Mouse (Mus musculus): ENCODE measurements around the gene Taf1d.
"Not testable (repeated sequence)": the region's sequence is repeated elsewhere in the genome, so short reads cannot be mapped to it uniquely, and the experiment has no call there.

Gene Taf1d

GRCm38 (mm10) chr9:15308254-15308653 lies 2.2 kb downstream of the Taf1d start:
- no peak for DNase-seq (ENCODE audit: low read depth, low spot score)

GRCm38 (mm10) chr9:15309425-15309824 lies 3.4 kb downstream of the Taf1d start:
- no peak for DNase-seq (ENCODE audit: low read depth, low spot score)

- no peak for DNase-seq (ENCODE audit: low read depth, low spot score)
These were observed 4.2 kb downstream of the Taf1d start for GRCm38 (mm10) chr9:15310179-15310578.

- DNase-seq (ENCODE audit: low read depth, low spot score), result no peak
These were observed 6.2 kb downstream of the Taf1d start for GRCm38 (mm10) chr9:15312054-15312735.

GRCm38 (mm10) chr9:15313633-15314032 lies 7.6 kb downstream of the Taf1d start:
- no peak for DNase-seq (ENCODE audit: low read depth, low spot score)

DNA sequence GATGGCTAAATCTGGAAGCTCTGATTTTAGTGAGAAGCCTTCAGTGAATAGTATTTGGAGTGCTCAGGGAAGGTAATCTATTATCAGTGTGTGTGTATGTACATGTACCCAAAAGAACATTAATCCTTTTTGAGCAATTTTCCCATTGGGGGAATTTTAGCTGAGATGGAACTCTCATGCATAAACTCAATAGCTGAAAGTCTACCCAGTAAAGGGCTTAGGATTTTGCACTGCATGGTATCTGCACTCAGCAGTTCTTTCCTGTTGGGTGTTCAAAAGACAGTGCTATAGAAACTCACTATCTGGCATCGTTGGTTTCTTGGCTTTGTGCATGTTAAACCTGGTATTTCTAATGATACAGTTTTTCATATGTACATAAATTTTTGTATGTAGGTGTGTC lies 8.6 kb downstream of the Taf1d start:
- DNase-seq (ENCODE audit: low read depth, low spot score), result no peak

- DNase-seq (ENCODE audit: low read depth, low spot score), result not testable (repeated sequence)
These were observed 10.3 kb downstream of the Taf1d start for GRCm38 (mm10) chr9:15316296-15316695.

DNA sequence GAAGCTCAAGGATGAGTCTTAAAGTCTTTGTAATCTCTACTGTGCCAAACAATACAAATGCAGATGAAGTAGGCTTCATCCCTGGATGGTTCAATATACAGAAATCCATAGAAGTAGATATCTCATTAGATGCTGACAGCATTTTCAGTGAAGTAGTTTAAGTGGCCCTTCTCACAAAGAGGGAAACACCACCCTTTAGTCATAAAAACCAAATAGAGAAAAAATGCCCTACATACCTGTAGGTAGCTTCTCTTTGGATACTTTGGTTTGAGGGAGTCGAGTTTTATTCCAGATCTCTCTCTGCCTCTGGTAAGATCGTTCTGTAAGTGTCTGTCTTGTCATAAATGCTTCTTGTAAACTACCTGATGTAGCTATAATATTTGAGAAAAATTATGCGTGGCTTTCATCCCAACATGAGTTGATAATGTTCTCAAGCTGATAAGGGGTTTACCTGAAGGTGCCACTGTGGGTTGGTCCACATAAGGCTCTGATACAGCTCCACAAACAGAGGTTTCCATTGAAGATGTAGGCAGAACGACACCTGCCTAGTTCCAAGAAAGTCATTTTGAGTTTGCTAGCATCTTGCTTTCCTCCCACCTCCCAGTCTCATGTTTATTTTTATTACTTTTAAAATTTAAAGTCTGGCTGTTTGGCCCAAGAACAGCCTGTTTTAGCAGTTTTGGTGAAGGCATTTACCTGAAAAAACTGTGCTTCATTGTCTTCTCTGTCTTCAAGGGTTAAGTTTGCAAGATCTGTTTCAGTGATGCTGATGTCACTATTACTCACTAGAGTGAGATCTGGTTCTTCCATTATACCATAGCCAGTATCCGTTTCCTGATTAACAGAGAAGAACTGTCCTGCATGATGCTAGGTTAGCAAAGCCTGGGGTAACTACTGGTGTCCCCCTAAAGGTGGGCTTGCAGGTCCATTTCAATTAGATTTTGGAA lies 11.5 kb downstream of the Taf1d start:
- no peak for DNase-seq (ENCODE audit: low read depth, low spot score)

DNA sequence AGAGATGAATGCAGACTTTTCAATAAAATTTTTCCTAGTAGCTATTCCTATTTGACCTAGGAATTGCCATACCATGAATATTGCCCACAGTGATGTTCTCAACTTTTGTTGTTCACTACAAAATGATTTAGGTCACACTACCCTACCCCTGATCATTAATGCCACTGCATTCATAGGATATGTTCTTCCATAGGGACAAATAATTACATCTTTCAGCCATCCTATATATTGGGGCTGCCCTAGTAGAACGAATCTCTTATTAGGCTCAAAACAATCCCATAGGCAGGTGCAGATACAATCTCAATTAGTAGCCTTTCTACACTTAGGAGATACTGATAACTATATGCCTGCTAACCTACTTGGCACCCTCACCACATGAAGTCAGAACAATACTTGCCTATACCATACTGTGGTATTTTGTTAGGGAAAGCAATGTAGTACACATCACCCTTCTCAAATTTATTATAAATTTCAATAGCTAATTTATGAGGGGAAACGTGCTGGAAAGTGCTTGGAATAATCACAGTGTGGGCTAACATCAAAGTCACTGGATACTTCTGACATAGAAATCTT lies 12.2 kb downstream of the Taf1d start:
- no peak for DNase-seq (ENCODE audit: low read depth, low spot score)

DNA sequence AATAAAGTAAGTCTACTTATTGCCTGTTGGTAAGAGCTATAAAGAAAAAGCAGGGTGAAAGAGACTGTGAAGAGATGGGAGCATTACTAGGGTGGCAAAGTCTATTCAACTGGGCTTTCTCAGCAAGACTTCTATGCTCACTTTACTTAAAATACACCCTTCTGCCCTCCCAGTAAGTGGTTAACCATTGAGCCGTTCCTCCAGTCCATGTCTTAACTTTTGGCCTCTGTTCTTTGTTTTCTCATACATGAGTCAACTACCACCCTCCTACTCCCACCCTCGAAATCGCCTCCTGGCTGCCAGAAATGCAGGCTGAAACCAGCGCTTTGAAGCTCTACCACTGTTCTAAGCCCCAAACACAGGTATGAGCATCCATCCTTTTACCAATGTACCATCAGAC lies 31.8 kb downstream of the Taf1d start:
- no peak for DNase-seq (ENCODE audit: low read depth, low spot score)

DNA sequence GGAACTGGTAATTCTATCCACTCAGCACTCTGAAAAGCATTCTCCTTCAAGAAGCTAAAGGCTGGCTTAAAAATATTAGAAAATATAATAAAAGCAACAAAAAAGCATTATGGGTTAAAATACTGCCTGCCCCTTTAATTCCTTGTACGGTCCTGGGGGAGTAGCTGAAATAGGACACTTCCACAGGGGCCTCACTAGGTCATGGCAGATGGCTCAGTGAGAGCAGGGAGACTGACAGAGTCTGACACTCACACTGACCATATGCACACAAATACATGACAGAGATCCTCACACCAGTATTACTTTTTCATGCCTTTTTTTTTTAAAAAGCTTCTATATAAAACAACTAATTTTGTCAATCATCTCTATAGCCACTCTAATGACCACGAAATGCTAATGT lies 43.9 kb downstream of the Taf1d start:
- no peak for DNase-seq (ENCODE audit: low read depth, low spot score)

GRCm38 (mm10) chr9:15356916-15357483 lies 51.0 kb downstream of the Taf1d start:
- DNase-seq (ENCODE audit: low read depth, low spot score), result no peak

DNA sequence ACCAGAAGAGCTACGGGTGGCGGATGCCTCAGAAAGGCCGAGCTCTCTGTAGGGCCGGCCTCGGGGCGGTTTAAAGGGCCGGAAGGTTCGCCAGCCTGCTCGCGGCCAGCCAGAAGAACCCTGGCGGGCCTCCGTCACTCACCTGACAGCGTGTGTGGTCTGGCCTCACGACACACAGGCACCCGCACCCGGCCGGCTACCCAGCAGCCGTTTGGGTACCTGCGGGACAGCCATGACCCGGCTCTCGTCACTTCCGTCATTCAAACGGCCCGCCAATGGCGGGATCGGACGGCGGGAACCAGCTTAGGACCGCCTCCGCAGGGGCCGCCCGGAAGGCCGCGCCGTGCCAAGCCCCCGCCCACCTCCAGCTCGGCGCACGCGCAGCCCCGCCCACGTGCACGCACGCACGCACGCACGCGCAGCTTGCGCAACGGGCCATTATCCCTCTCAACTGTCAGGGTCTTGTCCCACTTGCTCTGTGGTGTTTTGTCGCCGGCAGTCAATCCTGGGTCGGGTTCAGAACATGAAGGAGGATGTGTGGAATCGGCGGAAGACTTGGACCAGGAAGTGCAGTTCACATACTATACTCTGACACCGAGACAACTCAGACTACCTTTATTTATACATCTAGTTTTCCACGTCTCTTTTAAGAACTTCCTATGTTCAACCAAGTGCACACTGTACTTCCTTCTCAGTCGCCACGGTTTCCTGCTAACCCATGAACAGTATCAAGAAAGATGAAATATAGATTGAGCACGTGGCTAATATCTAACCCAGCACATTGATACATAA lies 51.7 kb downstream of the Taf1d start, which contains the start of gene Cep295:
Gene Cep295 (minus strand): TSS at position 305 of the 792 bp plus-strand sequence.
- peak; percentile 93 for DNase-seq (ENCODE audit: low read depth, low spot score)

GRCm38 (mm10) chr9:15364843-15365242 lies 58.8 kb downstream of the Taf1d start:
- DNase-seq (ENCODE audit: low read depth, low spot score), result no peak

- DNase-seq (ENCODE audit: low read depth, low spot score), result peak; percentile 11
These were observed 59.8 kb downstream of the Taf1d start for GRCm38 (mm10) chr9:15365856-15366255.

GRCm38 (mm10) chr9:15366260-15366659 lies 60.2 kb downstream of the Taf1d start:
- no peak for DNase-seq (ENCODE audit: low read depth, low spot score)
